Mouse (Mus musculus) right cerebral cortex, adult 18-20 months (tissue): Measurements from ENCODE around the gene Galr2.
A peak's percentile ranks its signal among the peaks of the same experiment; 100 is the strongest.

Experiments
- DNase-seq: peaks from one replicate; pipeline ENCODE4 v3.0.0; 2022; ENCODE audit warnings: mixed read lengths

Galr2 gene

DNA sequence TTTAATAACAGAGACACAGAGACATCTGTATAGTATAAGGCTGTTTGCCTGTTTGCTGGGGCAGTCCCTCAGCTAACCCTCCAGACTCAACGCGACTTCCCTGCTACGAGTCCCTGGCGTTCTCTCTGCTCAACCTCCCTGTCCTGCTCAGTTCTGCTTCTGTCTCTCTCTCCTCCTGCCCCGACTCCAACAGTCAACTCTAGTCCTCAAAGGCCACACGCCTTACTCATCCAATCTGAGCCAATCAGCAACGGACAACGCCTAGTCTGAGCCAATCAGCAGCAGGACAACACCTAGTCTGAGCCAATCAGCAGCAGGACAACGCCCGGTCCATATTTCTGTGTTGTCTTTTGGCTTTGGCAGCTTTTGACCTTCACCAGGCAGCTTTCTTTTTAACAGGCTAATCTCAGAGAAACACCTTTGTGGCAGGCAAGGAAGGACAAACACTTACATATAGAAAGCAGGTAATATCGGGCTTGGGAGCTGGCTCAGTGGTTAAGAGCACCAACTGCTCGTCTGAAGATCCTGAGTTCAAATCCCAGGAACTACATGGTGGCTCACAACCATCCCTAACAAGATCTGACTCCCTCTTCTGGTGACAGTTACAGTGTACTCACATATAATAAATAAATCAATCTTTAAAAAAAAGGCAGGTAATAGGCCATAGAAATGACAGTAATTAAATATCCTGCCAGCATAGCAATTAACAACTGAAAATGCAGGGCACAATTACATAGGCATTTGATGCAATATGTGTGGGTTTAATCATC is 27.2 kb downstream of the Galr2 start:
- DNase-seq = no peak

DNA sequence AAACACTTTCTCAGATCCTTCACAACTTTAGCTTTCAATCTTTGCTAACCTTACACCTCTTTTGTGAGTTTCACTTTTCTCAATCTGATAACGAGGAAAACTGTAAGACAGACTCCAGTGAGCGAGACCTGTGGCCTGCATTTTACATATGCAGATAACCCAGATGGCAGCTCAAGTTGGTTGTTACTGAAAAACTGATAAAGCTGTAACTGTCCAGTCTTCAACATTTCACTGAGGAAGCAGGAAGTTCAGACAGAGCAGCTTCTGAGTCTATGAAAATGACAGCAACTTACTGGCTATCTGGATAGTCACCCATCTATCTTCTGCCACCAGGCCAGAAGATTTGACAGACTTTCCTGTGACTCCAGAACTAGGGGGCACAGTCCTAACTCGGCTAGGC is 28.9 kb downstream of the Galr2 start:
- no peak for DNase-seq

- peak; percentile 53 for DNase-seq
Observed at GRCm38 (mm10) chr11:116311169-116311568, 30.4 kb downstream of the Galr2 start.

DNA sequence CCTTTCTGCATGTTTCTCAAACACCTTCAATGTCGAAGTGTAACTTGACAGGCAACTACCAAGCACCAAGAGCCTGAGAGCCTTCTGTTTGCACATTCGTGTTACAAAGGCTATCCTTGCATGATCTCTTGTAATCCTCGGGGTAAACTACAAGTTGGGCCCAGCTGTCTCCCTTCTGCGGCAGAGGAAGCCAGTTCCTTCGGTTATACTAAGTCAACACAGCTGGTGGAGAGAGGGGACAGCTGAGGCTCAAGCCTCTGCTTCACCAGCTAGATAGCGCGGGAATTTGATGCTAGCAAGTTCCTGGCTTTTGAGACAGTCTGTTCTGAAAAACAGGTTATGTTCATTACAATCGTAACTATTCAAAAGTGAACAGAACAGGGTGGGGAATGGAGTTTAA is 31.6 kb downstream of the Galr2 start:
- DNase-seq = no peak

- DNase-seq = peak; percentile 80
Observed at GRCm38 (mm10) chr11:116318719-116319659, 38.2 kb downstream of the Galr2 start.

GRCm38 (mm10) chr11:116326963-116327603 is 46.3 kb downstream of the Galr2 start:
- no peak for DNase-seq

DNA sequence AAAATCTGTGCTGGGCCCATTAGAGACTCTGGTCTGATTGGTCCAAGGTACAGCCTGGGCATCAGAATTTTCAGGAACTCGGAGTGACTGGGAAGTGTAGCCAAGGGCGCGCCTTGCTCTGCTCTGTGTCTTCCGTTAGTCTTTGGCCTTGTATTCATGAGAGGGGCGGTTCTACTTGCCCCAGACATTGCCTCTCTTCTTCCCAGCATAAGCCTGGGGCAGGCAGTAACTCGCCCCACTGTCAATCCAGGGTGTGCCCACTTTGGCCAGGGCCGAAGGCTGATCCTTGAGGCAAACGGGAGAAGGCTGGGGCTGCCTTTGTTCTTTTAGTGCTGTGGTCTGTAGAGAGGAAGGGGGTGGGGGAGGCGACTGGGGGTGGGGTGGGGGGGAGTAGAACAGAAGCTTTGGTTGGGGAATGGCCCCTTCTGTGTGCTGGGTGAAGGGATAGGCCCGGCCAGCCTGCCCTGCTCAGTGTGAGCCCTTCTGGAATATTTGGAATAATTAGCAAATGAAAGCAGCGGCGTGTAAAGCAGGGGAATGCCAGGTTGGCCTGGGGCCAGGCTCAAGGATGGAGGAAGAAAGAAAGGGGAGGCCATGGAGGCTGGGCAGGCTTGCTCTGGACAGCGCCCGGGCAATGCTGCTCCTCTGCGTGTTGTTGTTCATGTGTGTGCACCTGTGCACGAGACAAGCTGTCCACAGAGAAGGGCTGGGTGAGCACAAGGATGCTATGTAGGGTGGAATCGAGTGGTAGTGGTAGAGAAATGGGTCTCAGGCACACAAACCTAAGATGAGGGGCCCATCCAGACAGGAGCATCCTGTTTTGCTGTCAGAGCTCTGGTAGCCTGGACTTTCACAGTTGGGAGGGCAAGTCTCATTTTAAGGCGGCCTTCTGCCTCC is 48.8 kb downstream of the Galr2 start:
- no peak for DNase-seq

DNA sequence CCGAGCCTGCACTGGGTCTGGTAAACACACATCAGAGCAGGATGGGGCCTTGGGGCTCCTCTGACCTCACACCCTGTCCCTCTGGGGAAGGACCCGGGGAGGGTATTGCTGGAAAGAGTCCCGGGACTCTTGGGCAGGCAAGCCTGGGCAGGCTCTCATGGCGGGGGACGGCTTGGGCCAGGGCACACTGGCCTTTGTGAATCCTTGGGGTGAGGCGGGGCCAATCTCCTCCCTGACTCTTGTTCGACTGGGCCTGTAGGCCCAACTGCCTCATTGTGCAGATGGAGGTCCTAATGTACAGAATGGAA is 49.4 kb downstream of the Galr2 start:
- DNase-seq = no peak

GRCm38 (mm10) chr11:116332232-116332982 is 51.7 kb downstream of the Galr2 start:
- DNase-seq = peak; percentile 58

- no peak for DNase-seq
Observed at GRCm38 (mm10) chr11:116332983-116333270, 52.2 kb downstream of the Galr2 start.
